Mouse (Mus musculus): ENCODE measurements around the gene Phactr1.

Phactr1 gene

DNA sequence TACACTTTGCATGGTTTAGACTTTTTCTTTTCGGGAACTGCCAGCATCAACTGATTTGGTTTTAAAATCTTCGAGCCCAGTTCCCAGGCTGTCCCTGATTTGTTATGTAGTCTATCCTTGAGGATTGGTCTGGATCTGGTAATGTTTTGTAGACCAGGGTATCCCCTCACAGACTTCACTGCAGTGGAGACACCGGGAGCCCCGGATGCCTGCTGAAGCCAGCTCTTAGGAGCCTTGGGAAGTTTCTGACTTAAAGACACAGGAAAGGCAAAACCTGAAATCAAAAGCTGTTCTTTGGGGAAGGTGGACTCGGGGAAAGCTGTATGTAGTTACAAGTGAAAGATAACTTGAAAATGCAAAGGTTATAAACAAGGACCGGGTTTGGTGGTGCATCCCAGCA lies 186.6 kb downstream of the Phactr1 start:
- no peak for DNase-seq (ENCODE audit: low spot score)

DNA sequence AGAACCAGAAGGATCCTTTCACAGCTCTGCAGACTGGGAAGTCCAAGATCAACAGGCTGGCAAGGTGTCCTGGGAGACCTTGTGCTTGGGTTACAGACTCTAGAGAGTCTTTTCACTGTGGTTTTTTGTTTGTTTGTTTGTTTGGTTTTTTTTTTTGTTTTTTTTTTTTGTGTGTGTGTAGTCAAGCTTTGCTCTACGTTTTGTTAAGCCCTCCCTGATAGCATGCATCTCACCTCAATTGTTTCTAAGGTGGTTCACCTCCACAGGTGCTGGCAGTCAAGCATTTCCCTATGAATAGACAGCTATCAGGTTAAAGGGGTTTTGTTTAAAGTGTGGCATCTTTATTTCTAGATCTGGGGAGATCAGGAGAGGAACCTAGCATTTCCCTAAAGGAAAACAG lies 191.7 kb downstream of the Phactr1 start:
- no peak for DNase-seq (ENCODE audit: low spot score)

DNA sequence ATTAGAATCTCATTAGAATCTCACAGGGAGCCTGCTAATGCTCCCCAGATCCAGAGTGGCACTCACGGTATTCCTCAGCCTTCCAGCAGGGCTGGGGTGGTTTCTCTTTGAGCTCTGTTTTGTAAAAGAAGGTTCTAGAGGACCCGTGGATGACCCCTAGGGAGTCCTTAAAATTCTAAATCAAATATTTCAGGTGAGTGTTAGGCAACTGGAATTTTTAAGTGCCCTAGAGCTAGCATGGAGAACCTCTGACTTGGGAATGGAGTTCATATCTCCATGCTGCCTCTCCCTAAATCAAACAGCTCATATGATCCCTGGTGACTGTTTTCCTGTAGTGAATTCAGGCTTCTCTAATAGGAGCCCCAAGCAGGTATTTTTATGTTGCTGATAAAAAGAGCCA lies 197.9 kb downstream of the Phactr1 start:
- no peak for DNase-seq (ENCODE audit: low spot score)

GRCm38 (mm10) chr13:42884033-42884724 lies 203.8 kb downstream of the Phactr1 start:
- DNase-seq (ENCODE audit: low spot score): no peak

DNA sequence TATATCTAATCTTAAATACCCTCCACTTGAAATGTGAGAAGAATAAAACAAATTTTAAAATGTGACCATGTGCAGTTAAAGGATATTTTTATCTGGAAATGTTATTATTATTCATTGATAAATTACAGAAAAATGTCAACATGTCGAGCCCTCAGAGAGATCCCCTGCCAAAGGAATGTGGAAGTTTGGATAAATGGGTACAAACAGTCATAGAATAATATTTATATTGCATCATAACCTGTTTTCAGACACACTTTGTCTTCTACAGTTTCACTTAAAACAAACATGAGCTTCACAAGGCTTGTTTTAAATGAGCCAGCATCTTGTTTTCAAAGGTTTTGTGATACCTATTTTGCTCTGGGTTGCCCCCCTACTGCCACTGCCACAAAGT lies 204.3 kb downstream of the Phactr1 start:
- no peak for DNase-seq (ENCODE audit: low spot score)

DNA sequence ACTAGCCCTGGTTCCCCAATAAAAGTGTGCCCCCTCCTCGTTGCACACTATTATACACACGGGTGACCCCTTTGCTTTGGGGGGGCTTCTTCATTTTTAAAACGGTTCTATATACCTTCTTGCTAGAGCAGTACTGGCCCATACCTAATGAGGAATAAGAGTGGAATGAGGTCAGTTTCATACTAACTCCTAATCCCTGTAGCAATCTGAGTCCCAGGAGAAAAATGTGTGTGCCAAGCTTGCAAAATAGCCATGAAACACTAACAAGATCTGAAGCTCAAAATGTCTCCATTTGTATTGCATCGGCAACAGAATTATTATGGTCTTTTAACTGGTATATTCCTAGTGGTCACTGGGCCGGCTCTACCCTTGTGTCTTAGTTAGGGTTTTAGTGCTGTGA lies 207.3 kb downstream of the Phactr1 start:
- no peak for DNase-seq (ENCODE audit: low spot score)

- DNase-seq (ENCODE audit: low spot score): no peak
These were observed 209.4 kb downstream of the Phactr1 start for GRCm38 (mm10) chr13:42889516-42890474.

DNA sequence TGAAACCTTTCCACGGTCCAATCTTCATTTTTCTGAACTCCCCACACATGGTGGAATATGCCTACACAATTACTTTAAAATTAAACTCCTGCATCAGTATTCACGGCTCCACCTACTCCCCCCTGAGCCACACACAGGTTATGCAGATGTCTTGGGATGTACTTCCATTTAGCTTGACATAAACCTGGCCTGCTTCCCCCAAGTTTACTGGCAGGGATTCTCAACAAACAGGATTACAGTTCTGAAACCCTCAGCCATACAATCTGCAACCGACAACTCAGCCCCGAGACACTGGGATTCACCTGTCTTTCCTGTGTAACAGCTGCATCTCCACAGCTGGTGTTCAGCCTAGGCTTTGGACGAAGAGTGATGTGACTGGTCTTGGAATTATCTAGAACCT lies 210.2 kb downstream of the Phactr1 start:
- DNase-seq (ENCODE audit: low spot score): no peak

DNA sequence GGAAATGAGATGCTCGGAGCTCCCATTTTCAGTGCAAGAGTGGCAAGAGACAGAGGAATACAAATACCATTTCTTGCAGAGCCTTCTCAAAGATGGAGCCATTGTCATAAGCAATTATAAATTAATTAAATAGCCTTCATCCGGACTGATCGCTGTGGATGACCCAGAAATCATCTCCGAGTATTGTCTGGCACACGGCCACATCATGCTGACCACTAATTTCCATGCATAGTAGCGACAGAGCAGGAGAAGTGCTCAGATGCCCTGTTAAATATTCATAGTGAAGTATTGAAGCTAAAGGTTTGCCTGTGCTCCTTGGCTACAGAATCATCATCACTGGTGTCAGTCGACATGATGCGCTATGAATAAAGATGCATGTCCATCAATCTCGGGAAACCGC lies 213.6 kb downstream of the Phactr1 start:
- DNase-seq (ENCODE audit: low spot score): no peak

- no peak for DNase-seq (ENCODE audit: low spot score)
These were observed 214.2 kb downstream of the Phactr1 start for GRCm38 (mm10) chr13:42894598-42894997.

DNA sequence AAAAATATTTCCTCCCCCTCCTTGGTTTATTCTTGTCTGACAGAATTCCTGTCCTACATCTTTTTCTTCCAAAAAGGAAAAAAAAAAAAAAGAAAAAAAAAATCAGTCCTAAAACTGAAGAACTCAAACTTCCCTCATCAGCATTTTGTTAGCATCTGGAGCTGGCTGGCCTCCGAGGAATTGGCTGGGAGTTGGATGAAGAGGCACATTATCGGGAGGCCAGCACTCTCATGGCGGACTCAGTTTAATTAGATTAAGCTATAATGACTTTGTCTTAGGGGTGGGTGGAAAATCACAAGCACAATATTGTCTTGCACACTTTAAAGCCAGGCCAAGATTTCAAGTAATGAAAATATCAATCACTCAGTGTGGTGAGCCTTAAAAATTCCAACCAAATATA lies 215.6 kb downstream of the Phactr1 start:
- no peak for DNase-seq (ENCODE audit: low spot score)

DNA sequence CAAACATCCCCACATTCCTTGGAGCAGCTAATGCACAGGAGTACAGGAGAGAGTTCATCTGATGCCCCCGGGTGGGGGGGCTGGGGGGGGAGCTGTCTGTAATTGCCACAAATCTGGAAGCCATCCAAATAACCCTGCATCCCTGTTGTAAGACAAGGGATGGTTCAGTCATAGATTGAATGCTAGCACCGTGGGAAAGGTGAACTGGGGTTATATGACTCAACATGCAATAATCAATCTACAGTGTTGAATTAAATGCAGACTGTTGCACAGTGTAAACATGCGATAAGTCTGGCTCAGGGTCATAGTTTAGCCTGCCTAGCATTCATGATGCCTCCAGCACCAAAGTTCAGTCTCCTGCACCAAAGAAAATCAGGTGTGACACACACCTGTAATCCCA lies 219.2 kb downstream of the Phactr1 start:
- no peak for DNase-seq (ENCODE audit: low spot score)

DNA sequence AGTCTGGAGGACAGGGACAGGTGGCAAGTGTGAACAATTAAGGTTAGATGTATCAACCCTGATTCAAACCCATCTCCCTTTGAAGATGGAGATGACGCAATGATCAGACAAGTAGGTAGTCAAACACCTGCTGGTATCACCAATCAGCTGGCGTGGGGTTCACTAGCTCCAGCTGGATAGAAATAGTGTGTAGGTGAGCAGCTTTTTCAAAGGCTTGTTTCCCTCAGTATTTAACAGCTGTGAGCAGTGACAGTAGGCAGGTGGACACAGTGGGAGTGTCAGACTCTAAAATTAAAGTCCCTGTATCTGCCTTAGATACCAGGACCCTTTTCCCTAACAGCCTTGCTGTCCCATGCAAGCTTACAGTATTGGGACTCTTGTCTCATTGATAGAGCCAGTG lies 221.4 kb downstream of the Phactr1 start:
- no peak for DNase-seq (ENCODE audit: low spot score)

DNA sequence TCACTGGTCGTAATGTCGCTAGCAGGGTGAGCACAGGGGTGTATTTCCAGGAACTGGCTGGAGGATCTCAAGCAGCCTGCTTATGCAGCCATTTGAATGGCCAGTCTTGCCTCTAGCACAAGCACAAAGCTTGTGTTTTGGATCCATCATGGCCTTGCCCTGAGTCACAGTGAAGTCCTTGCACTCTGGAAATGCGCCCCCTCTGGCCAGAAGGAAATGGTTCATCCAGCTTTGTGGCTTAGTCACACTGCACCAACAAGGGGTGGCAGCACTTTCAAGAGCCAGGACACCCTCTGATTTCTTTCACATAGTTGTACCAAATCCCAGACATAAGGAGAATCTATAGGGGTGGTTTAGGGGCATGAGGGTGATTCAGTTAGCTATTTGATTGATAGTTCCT lies 222.4 kb downstream of the Phactr1 start:
- no peak for DNase-seq (ENCODE audit: low spot score)

- no peak for DNase-seq (ENCODE audit: low spot score)
These were observed 225.4 kb downstream of the Phactr1 start for GRCm38 (mm10) chr13:42905818-42906217.

- DNase-seq (ENCODE audit: low spot score): no peak
These were observed 226.6 kb downstream of the Phactr1 start for GRCm38 (mm10) chr13:42906990-42907389.

DNA sequence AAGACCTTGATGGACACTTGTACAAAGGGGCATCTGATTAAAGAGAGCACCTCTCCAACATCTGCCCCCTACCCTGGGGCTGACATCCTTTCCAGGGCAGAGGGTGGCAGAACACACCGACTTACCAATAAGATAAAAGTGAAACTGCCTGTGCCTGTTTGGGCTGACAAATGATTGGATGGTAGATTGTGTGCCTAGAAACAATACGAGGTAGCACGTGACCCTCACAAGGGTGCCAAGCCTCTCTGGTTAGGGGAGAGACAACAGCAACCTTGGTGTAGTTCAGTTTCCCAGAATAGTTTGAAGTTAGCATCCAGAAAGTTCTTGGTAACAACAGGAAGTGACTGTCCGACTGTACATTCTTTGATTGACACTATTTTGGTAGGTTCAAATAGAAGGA lies 234.7 kb downstream of the Phactr1 start:
- no peak for DNase-seq (ENCODE audit: low spot score)

GRCm38 (mm10) chr13:42915851-42916193 lies 235.4 kb downstream of the Phactr1 start:
- no peak for DNase-seq (ENCODE audit: low spot score)

DNA sequence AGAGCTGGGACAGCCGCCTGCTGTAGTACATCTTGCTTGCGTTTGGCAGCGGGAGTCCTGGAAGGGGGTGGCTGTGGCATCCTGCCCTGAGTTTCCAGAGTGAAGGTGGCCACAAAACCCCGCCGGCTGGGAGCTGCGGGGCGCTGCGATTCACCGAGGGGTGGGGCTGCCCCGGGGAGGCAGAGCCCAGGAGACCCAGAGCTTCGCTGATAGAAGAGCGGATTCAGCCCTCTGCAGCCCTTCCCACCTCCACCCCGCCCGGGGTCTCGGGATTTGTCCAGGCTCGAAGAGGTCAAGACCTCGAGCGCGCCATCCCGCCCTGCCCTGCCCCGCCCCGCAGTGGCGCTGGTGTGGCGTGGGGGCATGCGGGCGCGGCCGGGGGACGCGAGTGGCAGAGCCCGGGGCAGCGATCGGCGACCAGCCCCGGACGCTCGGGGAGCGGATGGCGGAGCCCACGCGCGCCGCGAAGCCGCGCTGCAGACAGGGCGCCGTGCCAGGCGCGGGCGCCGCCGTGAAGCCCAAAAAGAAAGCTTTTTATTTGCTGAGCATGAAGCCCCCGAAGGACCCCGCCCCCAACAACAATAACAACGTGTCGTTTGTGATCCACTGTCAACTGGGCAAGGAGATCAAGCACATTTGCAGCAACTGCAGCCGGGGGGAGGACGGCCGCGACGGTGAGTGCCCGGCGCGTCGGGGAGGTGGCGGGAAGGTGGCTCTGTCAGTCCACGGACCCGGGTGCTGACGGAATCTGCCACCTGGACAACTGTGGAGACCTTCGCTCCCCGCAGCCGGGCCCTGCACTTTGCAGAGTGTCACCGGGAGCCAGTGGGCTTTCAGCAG lies 236.0 kb downstream of the Phactr1 start:
- DNase-seq (ENCODE audit: low spot score): no peak

DNA sequence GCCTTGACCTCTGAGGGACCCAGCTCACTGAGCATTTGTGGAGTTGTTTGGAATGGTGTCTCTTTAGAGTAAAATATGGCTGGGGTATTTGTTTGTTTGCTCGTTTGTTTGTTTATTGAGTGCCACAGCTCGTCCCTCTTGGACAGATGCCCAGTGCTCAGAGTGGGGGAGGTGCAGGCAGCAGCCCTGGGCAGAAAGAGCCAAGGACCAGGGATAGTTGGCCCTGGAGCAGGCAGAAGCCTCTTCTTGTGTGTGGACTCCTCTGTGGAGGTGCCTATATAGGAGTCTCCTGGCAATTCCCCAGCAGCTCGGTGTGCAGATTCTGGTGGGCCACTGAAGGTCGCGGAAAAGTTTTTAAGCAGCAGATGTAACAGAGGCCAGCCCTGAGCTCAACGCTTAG lies 236.8 kb downstream of the Phactr1 start:
- DNase-seq (ENCODE audit: low spot score): peak; percentile 3

- DNase-seq (ENCODE audit: low spot score): no peak
These were observed 239.6 kb downstream of the Phactr1 start for GRCm38 (mm10) chr13:42920062-42920461.

- no peak for DNase-seq (ENCODE audit: low spot score)
These were observed 241.5 kb downstream of the Phactr1 start for GRCm38 (mm10) chr13:42921769-42922450.
